Mouse (Mus musculus) embryo, embryonic 10 days (tissue): ENCODE results near the gene Cnn1.

ENCODE experiments used
- DNase-seq: peaks from one replicate; pipeline ENCODE4 v3.0.0-alpha.2; 2015; ENCODE audit warnings: low spot score

Gene Cnn1

GRCm38 (mm10) chr9:22157516-22158265 lies 58.7 kb downstream of the Cnn1 start:
- DNase-seq: no peak
